Mouse (Mus musculus) natural killer cell, adult 2 months (primary cell): ENCODE measurements around the gene Mblac1.

Experiments
- DNase-seq, 2 experiments: peaks; one replicate each; pipeline ENCODE4 v3.0.0; 2022; ENCODE audit warnings: low spot score in 2 of 2

Gene Mblac1

DNA sequence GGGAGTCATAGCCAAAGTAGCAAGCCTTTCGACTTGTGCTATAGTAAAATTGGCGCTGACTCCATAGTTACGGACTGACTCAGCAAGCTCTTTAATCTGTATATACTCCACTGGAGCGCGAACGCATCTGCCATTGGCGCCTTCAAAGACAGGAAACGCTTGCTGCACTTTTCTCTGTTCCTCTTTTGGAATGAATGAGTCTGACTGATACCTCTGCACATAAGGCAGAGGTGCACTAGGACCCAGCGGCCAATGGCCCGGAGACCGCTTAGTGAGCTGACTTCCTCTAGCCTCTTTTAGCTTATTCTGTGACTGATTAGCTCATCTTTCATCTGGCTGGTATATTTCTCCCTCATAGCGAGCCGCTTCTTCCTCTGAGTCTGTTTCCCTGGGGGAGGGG lies 22.5 kb downstream of the Mblac1 start:
- peak in 1 of 2 experiments; percentile 16 for DNase-seq

DNA sequence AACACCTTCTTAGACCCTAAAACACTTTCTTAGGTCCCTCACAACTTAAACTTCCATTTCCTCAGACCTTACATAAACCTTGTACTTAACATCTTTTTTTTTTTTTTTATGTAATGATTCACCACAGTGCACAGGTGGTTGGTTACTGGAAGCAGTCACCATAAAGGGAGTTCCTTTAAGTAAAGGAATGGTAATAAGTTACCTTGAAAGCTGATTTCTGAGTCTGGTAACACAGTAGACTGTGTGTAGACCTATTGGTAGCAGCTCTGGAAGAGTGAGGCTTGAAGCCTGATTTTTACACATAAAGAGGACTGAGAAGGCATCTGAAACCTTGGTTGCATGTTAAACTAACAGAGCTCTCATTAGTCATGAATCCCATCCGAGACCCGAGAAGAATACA lies 25.8 kb downstream of the Mblac1 start:
- DNase-seq, result no peak

DNA sequence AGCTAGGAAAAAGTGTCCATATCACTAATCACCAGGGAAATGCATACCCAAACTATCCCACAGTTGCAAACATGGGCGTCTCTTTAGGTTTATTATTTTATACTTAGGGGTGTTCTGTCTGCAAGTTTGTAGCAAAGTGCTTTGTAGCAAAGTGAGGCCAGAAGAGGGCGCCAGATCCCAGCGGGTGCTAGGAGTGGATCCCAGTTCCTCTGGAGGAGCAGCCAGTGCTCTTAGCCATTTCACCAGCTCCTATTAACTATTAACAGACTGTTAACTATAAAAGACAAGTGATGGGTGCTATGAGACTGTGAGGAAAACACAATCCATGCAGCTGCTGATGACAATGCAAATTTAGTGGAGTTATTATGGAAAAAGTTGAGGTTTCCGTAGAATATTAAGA lies 28.0 kb downstream of the Mblac1 start:
- DNase-seq, result peak; percentile 58 to 75

DNA sequence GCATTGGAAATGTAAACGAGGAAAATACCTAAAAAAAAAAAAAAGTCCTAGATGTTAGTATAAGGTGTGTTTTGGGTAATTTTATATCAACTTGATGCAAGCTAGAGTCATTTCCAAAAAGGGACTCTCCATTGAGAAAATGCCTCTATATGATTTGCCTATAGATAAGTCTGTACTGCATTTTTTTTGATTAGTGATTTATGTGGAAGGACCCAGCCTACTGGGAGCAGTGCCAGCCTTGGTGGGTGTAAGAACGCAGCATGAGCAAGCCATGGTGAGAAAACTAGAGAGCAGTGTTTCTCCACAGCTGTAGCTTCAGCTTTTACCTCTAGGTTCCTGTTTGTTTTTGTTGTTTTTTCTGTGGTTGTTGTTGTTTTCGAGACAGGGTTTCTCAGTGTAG lies 29.2 kb downstream of the Mblac1 start:
- DNase-seq, result no peak

DNA sequence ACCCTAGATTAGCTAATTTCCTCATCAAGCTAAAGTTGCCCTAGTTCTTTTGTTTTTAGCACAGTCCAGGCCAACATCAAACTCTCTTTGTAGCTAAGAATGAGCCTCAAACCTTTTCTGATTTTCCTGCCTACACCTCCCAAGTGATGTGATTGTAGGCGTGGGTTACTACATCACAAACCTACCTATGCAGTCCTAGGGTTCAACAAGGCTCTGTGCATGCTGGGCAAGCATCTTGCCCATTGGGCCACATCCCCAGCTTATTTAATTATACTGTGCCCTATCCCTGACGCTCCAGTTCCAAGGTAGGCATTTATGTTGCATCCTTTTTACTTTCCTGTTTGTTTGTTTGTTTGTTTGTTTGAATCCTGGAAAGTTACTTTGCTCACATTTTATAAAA lies 31.6 kb downstream of the Mblac1 start, which contains the start of gene Nxpe5:
Gene Nxpe5, plus strand, starts transcription at position 199 of the 400 bp plus-strand sequence.
- DNase-seq, result no peak

DNA sequence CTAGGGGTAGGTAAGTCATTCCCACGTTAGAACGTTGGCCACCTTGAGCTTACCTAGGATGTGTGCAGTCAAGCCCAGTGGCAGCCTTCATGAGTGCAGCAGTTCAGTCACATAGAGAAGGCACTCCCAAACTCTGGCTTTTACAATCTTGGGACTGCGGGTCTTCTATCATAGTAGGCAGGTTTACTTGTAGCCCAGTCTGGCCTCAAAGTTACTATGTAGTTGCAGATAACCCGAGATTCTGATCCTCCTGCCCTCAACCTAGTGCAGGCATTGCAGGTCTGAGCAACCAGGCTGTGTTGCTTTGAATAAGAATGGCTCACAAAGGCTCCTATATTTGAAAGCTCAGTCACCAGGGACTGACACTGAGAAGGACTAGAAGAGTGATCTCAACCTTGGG lies 32.4 kb downstream of the Mblac1 start:
- no peak for DNase-seq

DNA sequence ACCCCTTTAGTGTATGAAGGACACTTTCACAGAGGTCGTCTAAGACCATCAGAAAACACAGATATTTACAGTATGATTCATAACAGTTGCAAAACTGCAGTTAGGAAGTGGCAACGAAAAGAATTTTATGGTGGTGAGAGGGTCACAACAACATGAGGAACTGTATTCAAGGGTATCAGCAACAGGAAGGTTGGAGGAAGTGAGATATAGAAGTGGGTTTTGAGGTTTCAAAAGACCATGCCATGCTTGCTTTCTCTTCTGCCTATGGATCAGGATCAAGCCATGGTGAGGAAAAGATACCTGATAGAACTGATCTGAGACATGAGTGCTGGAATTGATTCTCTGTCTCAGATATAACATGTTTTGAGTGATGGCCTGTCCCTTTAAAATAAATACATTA lies 33.3 kb downstream of the Mblac1 start:
- no peak for DNase-seq

DNA sequence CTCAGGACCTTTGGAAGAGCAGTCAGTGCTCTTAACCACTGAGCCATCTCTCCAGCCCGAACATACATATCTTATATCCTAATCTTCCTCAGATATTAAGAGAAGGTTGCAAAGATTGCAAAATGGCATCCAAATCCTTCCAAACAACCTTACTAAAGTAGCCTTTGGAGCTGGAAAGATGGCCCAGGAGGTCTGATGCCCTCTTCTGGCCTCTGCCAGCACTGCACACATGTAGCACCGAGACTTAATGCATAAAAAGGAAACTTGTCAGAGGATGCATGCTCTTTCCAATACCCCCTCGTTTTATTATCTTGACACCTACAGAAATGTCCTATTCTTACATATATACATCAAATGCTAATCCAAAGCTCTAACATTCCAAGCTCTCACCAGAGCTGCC lies 33.9 kb downstream of the Mblac1 start:
- peak in 1 of 2 experiments; percentile 29 for DNase-seq

DNA sequence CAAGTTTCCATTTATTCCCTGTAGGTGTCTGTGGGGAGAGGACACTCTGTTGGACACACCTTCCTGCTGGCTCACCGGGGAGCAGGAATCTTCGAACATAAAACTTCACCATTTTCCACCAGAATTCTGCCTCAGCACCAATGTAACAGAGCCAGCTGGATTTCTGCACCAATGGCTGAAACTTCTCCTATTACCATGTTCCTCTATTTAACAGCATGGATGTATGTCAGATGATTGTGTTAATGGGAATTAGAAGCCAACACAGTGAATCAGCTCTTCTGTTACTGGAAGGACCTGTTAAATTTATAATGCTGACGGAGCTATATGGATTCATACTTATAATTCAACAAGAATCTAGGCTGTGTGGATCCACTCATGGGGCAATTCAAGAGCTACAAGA lies 35.4 kb downstream of the Mblac1 start:
- DNase-seq, result no peak

DNA sequence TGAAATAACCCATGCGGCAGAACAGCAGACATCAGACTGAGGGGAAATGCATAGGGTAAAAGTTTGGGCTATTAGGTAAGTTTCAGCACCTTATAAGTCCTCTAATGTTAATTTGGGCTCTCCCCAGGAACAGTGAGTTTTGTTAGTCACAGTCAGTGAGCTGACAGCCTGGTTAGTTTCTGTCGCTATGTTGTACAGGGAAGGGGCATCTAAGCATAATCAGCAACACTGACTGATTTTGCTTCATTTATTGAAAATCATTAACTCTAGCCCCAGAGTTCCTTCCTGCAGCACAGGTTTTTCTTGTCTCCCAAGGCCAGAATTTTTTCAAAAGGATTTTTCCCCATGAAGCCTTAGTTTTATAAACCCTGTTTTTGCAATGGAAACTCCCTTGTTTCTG lies 39.7 kb downstream of the Mblac1 start:
- no peak for DNase-seq

DNA sequence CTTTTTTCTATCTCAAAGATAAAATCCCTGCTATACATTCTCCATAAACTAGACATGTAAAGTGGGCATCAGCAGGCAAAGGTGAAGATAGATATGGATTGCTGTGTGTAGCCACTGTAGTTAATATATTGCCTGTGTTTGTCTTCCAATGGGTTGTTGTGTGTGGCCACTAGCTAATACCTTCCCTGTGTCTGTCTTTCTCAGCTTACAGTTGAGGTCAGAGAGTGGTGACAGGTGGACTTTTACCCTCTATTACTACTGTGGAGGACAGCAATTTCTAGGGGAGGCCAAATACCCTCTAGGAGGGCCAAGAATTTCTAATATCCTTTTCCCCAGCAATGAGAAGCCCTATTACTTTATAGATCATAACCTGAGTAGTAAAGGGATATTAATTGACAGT lies 40.1 kb downstream of the Mblac1 start:
- DNase-seq, result no peak

DNA sequence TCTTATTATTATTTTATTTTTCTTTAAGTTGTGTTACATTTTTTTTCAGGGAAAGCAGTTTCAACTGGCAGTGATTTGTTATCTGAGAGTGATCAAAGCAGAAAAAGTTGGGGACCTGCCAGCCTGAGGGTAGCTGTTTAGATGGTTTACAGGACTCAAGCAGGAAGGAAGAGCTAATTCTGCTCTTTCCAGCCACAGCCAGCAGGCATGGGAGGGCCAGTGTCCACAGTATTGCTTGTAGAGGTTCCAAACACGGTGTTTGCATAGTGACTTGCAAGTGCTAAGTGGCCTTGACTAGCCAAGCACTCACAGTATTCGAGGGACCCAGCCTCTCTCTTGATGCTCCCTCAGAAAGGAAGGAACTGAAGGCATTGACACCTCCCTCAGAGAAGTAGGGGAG lies 47.4 kb downstream of the Mblac1 start:
- no peak for DNase-seq
